Mouse (Mus musculus) forebrain, embryonic 16.5 days (tissue): Measurements from ENCODE around the gene Cyb5rl. TPM values are rescaled to one million over a fixed set of nuclear protein-coding genes. Genes with fewer than 3 reads are reported as not detected.

ENCODE experiments used
- ATAC-seq: fragments of 200-750 bp; cut with Nextera tagmentation; 2 replicates; pipeline ENCODE4 v1.8.0; 2017; ENCODE audit warnings: mild to moderate bottlenecking, moderate library complexity
- H3K27ac ChIP-seq: fragments of 300-500 bp; sonication (generic); 2 replicates; pipeline ENCODE4 v1.5.1; 2014; ENCODE audit warnings: low read length, control low read depth
- H3K27me3 ChIP-seq: fragments of 300-500 bp; sonication (generic); replicated peaks from 2 replicates; pipeline ENCODE4 v1.6.1; 2014; ENCODE audit warnings: low read length; ENCODE audit not compliant: control insufficient read depth, insufficient read depth
- H3K36me3 ChIP-seq: fragments of 300-500 bp; sonication (generic); 2 replicates; pipeline ENCODE4 v1.6.1; 2014; ENCODE audit not compliant: control insufficient read depth, insufficient read depth
- H3K4me1 ChIP-seq: fragments of 300-500 bp; sonication (generic); replicated peaks from 2 replicates; pipeline ENCODE4 v1.6.1; 2014; ENCODE audit warnings: low read length; ENCODE audit not compliant: control insufficient read depth, insufficient read depth
- H3K4me2 ChIP-seq: fragments of 300-500 bp; sonication (generic); 2 replicates; pipeline ENCODE4 v1.6.1; 2014; ENCODE audit warnings: mild to moderate bottlenecking, low read length, control low read depth
- H3K4me3 ChIP-seq: fragments of 300-500 bp; sonication (generic); replicated peaks from 2 replicates; pipeline ENCODE4 v1.5.1; 2014; ENCODE audit warnings: mild to moderate bottlenecking, low read length, control low read depth
- H3K9ac ChIP-seq: fragments of 300-500 bp; sonication (generic); replicated peaks from 2 replicates; pipeline ENCODE4 v1.6.1; 2014; ENCODE audit warnings: low read depth, low read length, control low read depth
- H3K9me3 ChIP-seq: fragments of 300-500 bp; sonication (generic); 2 replicates; pipeline ENCODE4 v1.6.1; 2016; ENCODE audit warnings: low read length; ENCODE audit not compliant: control insufficient read depth
- WGBS: fragments of 180-500 bp; shearing (Covaris S2); extraction: QIAGEN DNeasy Blood & Tissue Kit; methylation state at CpG from one replicate; pipeline ENCODE4 v1.1.7; 2014; 5-methylcytosine and 5-hydroxymethylcytosine counted together
- polyA plus RNA-seq: library from polyadenylated mRNA; unstranded; fragments of >200 nt; fragmentation: Nextera tagmentation; extraction: Ambion mirVana; gene quantifications from 2 replicates; pipeline ENCODE4 v1.2.1, GENCODE M21; 2015

Cyb5rl gene
- polyA plus RNA-seq, 1 experiment from 2014 or later, result 4.0 TPM

DNA sequence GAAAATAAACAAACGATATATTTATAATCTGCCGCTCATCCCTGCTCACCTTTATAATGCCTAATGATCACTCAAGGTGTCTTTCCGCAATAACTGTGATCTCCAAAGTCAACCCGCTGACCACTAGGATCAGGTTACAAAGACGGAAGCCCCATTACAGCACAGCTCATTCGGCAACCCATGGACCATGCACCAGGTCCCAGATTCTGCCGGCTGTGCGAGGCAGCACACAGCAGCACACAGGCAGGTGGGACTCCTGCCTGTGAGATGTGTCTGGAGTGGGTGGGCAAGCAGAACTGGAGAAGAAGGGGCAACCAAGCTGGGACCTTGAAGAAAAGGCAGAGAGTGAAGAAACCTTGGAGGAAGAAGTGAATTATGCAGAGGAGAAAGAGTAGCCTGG, 47.5 kb downstream of the Cyb5rl start:
- ATAC-seq, result no peak
- WGBS, result 71% methylated on average over 8 of the region's 8 CpGs
- Histone ChIP-seq H3K4me1 (no peaks in the 10 kb centered on the region), H3K4me3 (no peak overlapping the region), H3K9ac (no peak overlapping the region), H3K4me2 (no peak overlapping the region), H3K27ac (no peak overlapping the region), H3K36me3 (no peaks in the 10 kb centered on the region), H3K27me3 (no peaks in the 10 kb centered on the region), H3K9me3 (no peaks in the 10 kb centered on the region)

- Histone ChIP-seq H3K9ac (no peak overlapping the region), H3K4me2 (no peak overlapping the region), H3K27me3 (no peaks in the 10 kb centered on the region), H3K36me3 (no peaks in the 10 kb centered on the region), H3K4me1 (no peaks in the 10 kb centered on the region; the same call in 1 of the 2 replicates), H3K9me3 (no peaks in the 10 kb centered on the region), H3K4me3 (no peak overlapping the region), H3K27ac (no peak overlapping the region)
- 83% methylated on average over 2 of the region's 2 CpGs for WGBS
- ATAC-seq, result no peak
Observed at GRCm38 (mm10) chr4:107117741-107118385, 51.1 kb downstream of the Cyb5rl start.

DNA sequence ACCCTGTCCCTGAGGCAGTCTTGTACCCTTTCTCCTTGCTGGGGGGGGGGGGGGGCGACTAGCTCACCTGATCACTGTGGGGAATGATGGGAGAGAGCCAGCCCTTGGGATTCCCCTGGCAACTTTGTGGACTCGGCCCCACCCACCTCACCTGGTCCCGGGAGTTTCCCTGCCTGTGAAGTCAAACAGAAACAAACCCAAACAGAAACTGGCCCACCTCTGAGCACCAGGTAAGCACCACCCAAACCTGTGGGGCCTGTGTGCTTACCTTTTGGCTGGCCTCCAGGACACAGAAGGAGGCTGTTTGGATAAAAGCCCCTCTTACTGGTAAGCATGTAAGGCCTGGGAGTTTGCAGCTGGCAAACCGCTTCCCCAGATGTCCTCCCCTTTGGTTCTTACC, 52.3 kb downstream of the Cyb5rl start:
- H3K9ac ChIP-seq, result no peak overlapping the region
- no peak overlapping the region for H3K4me2 ChIP-seq
- no peaks in the 10 kb centered on the region for H3K27me3 ChIP-seq
- 62% methylated on average over 4 of the region's 4 CpGs for WGBS
- no peak overlapping the region for H3K27ac ChIP-seq
- H3K9me3 ChIP-seq, result no peaks in the 10 kb centered on the region
- H3K4me1 ChIP-seq, result no peaks in the 10 kb centered on the region; the same call in 1 of the 2 replicates
- ATAC-seq, result no peak
- H3K4me3 ChIP-seq, result no peak overlapping the region
- H3K36me3 ChIP-seq, result no peaks in the 10 kb centered on the region

GRCm38 (mm10) chr4:107120676-107121075, 53.9 kb downstream of the Cyb5rl start:
- no peaks in the 10 kb centered on the region for H3K36me3 ChIP-seq
- no peak overlapping the region for H3K9ac ChIP-seq
- H3K9me3 ChIP-seq, result no peaks in the 10 kb centered on the region
- H3K4me2 ChIP-seq, result no peak overlapping the region
- 92% methylated on average over 6 of the region's 6 CpGs for WGBS
- H3K27ac ChIP-seq, result no peak overlapping the region
- ATAC-seq, result no peak
- no peaks in the 10 kb centered on the region for H3K27me3 ChIP-seq
- H3K4me3 ChIP-seq, result no peak overlapping the region
- H3K4me1 ChIP-seq, result no peaks in the 10 kb centered on the region; the same call in 1 of the 2 replicates

- Histone ChIP-seq H3K27ac (no peak overlapping the region), H3K4me1 (no peaks in the 10 kb centered on the region; the same call in 1 of the 2 replicates), H3K9ac (no peak overlapping the region), H3K4me3 (no peak overlapping the region), H3K27me3 (no peaks in the 10 kb centered on the region), H3K9me3 (no peaks in the 10 kb centered on the region), H3K4me2 (no peak overlapping the region), H3K36me3 (no peaks in the 10 kb centered on the region)
- ATAC-seq, result no peak
- 34% methylated on average over 12 of the region's 12 CpGs for WGBS
Observed at GRCm38 (mm10) chr4:107121165-107121943, 54.6 kb downstream of the Cyb5rl start.

DNA sequence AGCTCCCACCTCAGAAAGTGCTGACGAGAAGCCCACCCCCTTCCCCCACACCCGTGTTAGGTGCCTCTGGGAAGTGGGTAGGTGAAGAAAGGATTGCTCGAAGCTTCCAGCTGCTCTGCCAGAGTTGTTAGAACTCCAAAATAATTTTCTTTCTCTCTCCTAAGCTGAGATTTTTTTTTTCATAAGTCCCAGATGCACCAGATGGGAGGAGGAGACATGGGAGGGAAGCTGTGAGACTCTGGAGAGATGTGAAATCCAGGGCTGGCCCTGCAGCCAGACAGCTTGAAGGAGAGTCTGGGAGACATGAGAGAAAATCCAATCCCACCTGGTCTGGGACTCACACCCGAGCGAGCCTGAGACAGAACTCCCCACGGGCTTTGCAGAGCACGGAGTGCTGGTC, 57.6 kb downstream of the Cyb5rl start:
- peaks cover 12% of the 10 kb centered on the region for H3K4me1 ChIP-seq
- no peak for ATAC-seq

GRCm38 (mm10) chr4:107125101-107125500, 58.3 kb downstream of the Cyb5rl start:
- no peak overlapping the region for H3K27ac ChIP-seq
- no peaks in the 10 kb centered on the region for H3K9me3 ChIP-seq
- no peak for ATAC-seq

More for the DNA sequence above, 57.6 kb downstream of the Cyb5rl start:
- Histone ChIP-seq H3K4me3 (no peak overlapping the region), H3K9me3 (no peaks in the 10 kb centered on the region), H3K27me3 (no peaks in the 10 kb centered on the region), H3K9ac (no peak overlapping the region), H3K27ac (no peak overlapping the region), H3K4me2 (no peak overlapping the region), H3K36me3 (no peaks in the 10 kb centered on the region)
- 66% methylated on average over 7 of the region's 7 CpGs for WGBS

GRCm38 (mm10) chr4:107126389-107126788, 59.6 kb downstream of the Cyb5rl start:
- H3K9ac ChIP-seq, result no peak overlapping the region
- H3K36me3 ChIP-seq, result no peaks in the 10 kb centered on the region
- WGBS, result 51% methylated on average over 10 of the region's 10 CpGs
- ATAC-seq, result no peak
- peaks cover 12% of the 10 kb centered on the region for H3K4me1 ChIP-seq
- H3K9me3 ChIP-seq, result no peaks in the 10 kb centered on the region
- no peak overlapping the region for H3K4me3 ChIP-seq
- H3K27ac ChIP-seq, result no peak overlapping the region
- H3K27me3 ChIP-seq, result no peaks in the 10 kb centered on the region
- H3K4me2 ChIP-seq, result no peak overlapping the region

More at GRCm38 (mm10) chr4:107125101-107125500, 58.3 kb downstream of the Cyb5rl start:
- WGBS, result 43% methylated on average over 5 of the region's 5 CpGs
- Histone ChIP-seq H3K36me3 (no peaks in the 10 kb centered on the region), H3K4me1 (peaks cover 12% of the 10 kb centered on the region), H3K27me3 (no peaks in the 10 kb centered on the region), H3K4me2 (no peak overlapping the region), H3K4me3 (no peak overlapping the region), H3K9ac (no peak overlapping the region)

DNA sequence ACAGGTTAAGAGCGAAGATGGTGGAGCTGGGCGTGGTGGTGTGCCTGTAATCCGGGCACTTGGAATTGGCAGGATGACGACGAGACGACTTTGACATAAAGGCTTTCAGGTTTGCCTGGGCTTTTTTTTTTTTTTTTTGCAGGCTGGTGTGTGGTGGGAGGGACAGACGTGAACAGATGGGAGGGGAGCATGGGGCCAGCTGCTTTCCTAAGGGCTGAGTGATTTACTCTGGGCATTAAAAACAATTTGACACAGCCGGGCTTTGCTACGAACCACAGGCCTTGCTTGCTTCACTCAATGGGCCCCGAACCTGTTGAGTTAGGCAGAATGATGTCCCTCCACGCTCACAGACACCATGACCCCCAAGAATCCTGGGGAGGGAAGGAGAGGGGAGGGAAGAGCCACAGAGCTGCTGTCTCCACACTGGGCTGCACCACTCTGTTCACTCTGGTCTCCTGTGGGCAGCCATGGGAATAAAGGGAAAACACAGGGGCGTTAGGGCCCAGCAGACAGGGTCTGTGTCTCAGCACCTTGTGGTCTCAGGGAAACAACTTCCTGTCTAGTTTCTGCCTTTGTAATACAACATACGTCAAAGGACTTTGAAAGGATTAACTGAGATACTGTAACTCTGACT, 60.2 kb downstream of the Cyb5rl start:
- Histone ChIP-seq H3K4me2 (no peak overlapping the region), H3K9ac (no peak overlapping the region), H3K27ac (no peak overlapping the region), H3K4me1 (peaks cover 12% of the 10 kb centered on the region), H3K27me3 (no peaks in the 10 kb centered on the region), H3K36me3 (no peaks in the 10 kb centered on the region), H3K4me3 (no peak overlapping the region), H3K9me3 (no peaks in the 10 kb centered on the region)
- ATAC-seq, result no peak
- 40% methylated on average over 13 of the region's 13 CpGs for WGBS
